Mouse (Mus musculus) left cerebral cortex, adult 2 months (tissue): ENCODE results near the gene 1700037H04Rik. TPM values are rescaled to one million over a fixed set of nuclear protein-coding genes. Genes with fewer than 3 reads are reported as not detected.
A peak's percentile ranks its signal among the peaks of the same experiment; 100 is the strongest.

Source experiments
- DNase-seq, 2 experiments: peaks; one replicate each; pipeline ENCODE4 v3.0.0; 2021 to 2022; ENCODE audit warnings: low spot score in 2 of 2, mixed read lengths in 1 of 2; ENCODE audit errors: extremely low spot score in 1 of 2
- H3K27ac ChIP-seq: fragments of 200-600 bp; 2 replicates; pipeline ENCODE4 v1.8.1; 2022
- H3K4me3 ChIP-seq: fragments of 200-600 bp; 2 replicates; pipeline ENCODE4 v1.8.1; 2022
- CTCF ChIP-seq: fragments of 200-600 bp; IDR thresholded peaks from 2 replicates; pipeline ENCODE4 v1.8.1; 2022; ENCODE audit warnings: antibody characterized with exemption, mild to moderate bottlenecking, moderate library complexity
- intact Hi-C: fragments of 180-260 bp; cut with DNase I; formaldehyde crosslinking; loops from one replicate; pipeline ENCODE4 v1.15.1; 2025
- total RNA-seq, 2 experiments: library from RNA; stranded (reverse); gene quantifications; 2 replicates each; pipeline ENCODE4 v1.2.3; 2021

Gene 1700037H04Rik
- total RNA-seq, 2 experiments from 2014 or later = 63.7 to 76.7 TPM

DNA sequence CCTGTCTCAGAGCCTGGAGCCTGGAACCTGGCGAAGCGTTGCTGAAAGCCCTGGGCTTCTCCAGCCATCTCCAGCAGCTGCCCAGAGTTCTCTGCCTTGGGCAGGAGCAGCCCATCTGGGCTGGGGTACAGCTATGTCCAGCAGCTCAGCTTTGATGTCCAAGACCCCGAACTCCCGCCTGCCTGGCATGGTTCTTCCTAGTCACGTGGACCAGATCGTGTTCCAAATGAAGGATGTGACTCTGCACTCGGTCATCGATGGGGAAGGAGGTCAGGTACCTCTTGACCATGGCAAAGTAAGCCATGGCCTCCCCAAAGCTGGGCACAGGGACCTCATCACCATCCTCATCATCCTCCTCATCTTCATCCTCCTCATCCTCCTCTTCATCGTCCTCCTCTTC, 18.1 kb upstream of the 1700037H04Rik start:
- intact Hi-C loops = loop anchor here (5.0 kb wide), 1 partner anchor 34 kb away; no protein-coding TSS in a partner anchor
- DNase-seq = no peak
- Histone ChIP-seq H3K27ac (peak overlapping the region; percentile 15; the same call in 1 of the 2 replicates), H3K4me3 (peak overlapping the region; percentile 80)
- no peak for TF ChIP-seq CTCF

DNA sequence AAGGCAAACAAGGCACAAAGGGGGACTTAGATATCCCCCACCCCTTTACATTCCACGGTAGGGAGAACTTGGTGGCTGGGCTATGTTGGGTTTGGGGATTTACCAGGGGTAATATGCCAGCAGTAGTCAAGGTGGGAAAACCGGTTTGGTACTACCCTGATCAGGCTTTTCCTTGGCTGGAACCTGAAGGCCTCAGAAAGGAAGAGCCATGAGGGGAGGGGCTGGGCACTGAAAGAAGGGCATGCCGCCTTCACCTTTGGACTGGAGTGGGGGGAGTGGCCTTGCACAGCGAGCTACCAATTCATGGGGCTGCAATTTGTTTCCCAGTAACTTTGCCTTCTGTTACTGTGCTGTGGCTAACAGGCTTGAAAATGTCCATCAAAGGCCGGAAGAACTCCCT, 16.6 kb upstream of the 1700037H04Rik start:
- intact Hi-C loops = loop anchor here (5.0 kb wide), 1 partner anchor 36 kb away; no protein-coding TSS in a partner anchor
- no peak overlapping the region for H3K27ac ChIP-seq
- no peak for DNase-seq
- H3K4me3 ChIP-seq = no peak overlapping the region
- no peak for TF ChIP-seq CTCF

DNA sequence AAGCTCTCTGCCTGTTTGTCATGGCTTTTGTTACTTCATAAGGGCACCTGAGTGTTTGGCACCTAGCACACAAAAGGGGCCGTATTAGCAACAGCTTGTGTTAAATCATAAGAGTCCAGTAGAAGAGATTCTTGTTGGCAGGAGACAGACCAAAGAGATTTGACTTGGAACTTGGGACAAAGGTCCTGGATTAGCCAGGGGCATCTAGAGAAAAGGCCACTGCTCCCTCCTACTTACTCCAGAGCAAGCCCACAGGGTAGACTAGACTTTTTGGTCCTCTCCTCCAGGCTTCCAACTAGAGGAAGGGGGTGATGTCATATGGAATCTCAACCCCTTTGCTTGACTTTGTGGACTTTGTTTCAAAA, 16.0 kb upstream of the 1700037H04Rik start:
- Histone ChIP-seq H3K4me3 (no peak overlapping the region), H3K27ac (no peak overlapping the region)
- no peak for TF ChIP-seq CTCF
- intact Hi-C loops = loop anchor here (5.0 kb wide), 1 partner anchor 36 kb away; no protein-coding TSS in a partner anchor
- DNase-seq = no peak

DNA sequence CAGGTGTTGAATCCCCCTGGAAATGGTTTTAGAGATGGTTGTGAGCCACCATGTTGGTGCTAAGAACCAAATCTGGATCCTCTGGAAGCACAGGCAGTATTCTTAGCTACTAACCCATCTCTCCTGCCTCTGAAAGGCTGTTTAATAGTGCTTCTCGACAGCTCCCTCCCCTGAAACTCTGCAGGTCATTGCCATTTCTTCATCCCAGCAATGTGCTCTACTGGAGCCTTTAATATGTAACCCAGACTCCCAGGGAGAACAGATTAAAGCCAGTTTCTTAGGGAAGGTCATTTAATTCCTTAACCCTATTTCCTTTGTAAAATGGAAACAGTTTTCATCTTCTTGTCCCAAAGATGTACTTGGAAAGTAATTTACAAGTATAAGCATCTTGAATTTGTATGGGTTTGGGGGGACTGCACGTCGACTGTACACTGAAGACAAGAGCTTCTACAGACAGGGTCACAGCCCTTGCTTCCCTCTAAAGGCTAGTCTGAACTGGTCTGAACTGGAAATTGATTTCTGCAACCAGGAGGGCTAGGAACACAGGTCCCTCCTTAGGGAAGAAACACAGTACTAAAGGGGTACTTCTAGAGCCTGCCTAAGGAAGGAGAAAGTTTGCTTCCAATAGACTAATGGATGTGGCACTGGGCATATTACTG, 15.5 kb upstream of the 1700037H04Rik start:
- Histone ChIP-seq H3K4me3 (no peak overlapping the region), H3K27ac (no peak overlapping the region)
- TF ChIP-seq CTCF = no peak
- intact Hi-C loops = loop anchor here (5.0 kb wide), 1 partner anchor 37 kb away; no protein-coding TSS in a partner anchor
- no peak for DNase-seq

DNA sequence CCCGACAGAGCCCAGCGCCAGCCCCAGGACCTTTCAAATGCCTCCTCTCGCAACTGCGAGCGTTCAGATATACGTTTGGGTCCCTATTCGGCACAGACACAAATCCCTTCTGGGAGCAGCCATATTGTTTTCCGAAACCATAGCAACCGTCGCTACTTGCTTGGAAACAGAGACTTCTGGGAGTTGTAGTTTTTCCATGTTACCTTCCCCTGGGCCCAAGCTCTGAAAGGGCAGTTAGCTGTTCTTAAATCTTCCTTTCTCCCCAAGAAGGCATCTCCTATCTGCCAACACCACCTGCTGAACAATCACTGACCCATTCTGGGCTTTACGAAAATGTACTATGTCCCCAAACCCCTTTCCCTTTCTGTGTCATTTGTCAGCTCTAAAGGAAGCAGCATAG, 14.8 kb upstream of the 1700037H04Rik start:
- peak; percentile 49 to 54 for DNase-seq
- H3K27ac ChIP-seq = peak overlapping the region; percentile 63; the same call in 1 of the 2 replicates
- H3K4me3 ChIP-seq = peak overlapping the region; percentile 64
- intact Hi-C loops = loop anchor here (5.0 kb wide), 1 partner anchor 38 kb away; no protein-coding TSS in a partner anchor
- TF ChIP-seq CTCF = no peak

DNA sequence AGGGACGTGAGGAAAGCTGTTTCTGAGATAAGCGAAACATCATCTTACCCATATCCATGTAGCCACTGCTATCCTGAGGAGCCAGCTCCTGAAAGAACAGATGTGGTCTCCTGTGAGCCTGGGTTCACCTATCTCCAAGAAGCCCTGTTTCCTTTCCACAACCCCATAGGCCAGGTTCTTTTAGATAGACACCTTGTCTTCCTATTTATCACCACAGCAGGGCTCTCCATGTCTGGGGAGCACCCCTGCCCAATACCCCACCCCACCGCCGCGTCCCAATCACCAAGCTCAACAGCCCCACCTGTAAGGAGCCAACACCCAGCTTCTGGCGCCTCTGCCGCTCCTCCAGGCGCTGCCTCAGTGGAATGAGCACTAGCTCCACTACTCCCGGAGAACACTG, 12.4 kb upstream of the 1700037H04Rik start:
- intact Hi-C loops = no loop called here
- no peak overlapping the region for H3K4me3 ChIP-seq
- no peak overlapping the region for H3K27ac ChIP-seq
- no peak for DNase-seq
- TF ChIP-seq CTCF = no peak

DNA sequence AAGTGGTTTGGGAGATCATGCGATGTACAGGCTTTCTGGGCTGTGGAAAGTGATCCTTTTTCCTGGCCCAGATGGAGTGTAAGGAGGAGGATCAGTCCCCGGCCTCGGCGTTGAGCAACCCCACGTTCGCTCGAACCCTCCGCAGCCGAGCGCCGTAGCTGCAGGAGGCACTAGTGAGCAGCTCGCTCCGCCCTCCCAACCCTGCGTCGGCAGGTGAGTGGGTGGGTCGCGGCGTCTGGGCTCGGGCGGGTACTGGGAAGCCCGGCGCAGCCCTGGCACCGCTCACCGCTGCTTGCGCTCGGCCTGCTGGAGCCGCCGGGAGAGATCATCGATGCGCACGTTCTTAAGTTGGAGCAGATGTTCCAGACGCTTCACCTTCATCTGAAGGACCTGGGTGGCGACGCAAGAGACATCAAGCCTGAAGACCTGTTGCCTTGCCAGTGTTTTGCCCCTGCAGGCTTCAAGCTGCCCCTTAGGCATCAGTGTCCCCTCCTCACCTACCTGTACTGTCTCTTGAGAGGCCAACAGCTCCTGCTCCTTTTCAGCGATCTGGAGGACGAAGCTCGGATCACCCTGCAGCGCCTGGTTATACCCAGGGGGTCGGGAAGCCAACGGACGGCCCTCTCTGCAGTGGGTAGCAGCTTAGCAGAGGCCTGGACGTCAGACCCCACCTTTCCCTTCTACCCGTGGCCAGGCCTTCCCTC, 11.7 kb upstream of the 1700037H04Rik start:
- peak overlapping the region; percentile 61 for H3K27ac ChIP-seq
- DNase-seq = peak; percentile 78 to 79
- TF ChIP-seq CTCF = peak; percentile 43
- H3K4me3 ChIP-seq = peak overlapping the region; percentile 32
- intact Hi-C loops = no loop called here

DNA sequence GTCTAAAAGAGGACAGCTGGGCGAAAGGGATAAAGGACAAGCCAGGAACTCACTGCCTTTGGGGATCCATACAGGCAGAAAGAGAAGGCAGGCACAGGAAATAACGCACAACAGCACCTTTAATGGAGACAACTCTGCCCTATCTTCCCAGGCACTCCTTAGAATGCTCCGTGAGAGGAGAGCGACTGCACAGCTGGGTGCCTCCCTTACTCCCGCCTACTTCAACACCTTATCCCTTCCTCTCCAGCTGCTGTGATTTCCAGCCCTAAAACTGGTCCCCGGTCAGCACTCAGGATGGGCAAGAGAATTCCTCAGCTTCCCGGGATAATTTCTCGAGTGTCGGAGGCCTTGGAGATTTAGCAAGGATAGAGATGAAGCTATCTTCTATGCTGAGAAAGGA, 11.1 kb upstream of the 1700037H04Rik start:
- Histone ChIP-seq H3K27ac (peak overlapping the region; percentile 61), H3K4me3 (peak overlapping the region; percentile 32)
- no peak for DNase-seq
- intact Hi-C loops = no loop called here
- no peak for TF ChIP-seq CTCF

DNA sequence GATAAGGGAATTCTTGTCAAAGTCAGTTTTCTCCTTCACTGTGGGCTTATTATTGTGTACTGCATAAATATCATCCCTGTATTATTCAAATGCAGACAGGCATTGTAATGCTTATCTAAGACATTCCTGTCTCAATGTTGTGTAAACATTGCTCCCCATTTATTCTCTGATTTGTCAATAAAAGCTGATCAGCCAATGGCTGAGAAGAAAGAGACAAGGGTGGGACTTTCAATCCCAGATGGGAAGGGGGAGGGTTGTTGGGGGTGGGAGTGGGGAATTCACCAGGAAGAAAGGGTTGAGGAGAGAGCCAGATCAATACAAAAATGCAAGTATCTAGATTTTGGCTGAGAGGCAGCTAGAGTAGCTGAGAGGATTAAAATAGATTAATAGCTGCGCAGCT, 9.0 kb upstream of the 1700037H04Rik start:
- TF ChIP-seq CTCF = no peak
- no peak overlapping the region for H3K27ac ChIP-seq
- intact Hi-C loops = no loop called here
- DNase-seq = no peak
- H3K4me3 ChIP-seq = no peak overlapping the region

DNA sequence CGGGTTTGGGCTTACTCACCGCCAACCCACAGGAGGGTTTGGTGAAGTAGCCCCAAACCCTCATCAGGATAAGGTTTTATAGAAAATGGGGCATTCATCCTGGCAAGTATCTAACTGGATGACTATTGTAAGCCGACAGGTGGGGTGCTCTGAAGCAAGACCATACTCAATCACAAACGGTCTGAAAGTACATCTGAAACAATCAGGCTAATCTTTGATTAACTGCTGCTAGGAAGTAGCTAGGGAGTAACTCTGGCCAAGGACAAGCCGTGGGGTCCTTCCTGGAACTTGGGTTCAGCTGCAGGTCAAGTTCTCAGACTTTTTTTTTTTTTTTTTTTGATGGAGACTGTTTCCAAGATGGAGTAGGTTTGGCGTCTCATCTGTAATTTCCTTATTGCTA, 8.1 kb upstream of the 1700037H04Rik start:
- no peak overlapping the region for H3K27ac ChIP-seq
- no peak for TF ChIP-seq CTCF
- DNase-seq = no peak

DNA sequence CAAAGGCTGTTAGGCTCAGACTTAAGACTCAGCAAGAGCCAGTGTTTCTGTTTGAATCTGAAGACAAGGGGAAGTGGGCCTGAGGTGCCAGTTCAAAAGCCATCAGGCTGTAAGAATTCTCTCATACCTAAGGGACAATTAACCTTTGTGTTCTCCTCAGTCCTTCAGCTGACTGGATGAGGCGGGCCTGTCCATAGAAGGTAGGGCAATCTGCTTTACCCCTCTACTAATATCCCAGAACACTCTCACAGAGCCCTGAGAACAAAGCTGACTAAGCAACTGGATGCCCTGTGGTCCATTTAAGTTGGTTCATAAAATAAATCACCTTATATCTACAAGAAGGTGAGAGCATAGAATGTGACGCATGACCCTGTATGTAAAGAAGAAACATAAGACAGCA, 6.3 kb upstream of the 1700037H04Rik start:
- no peak for TF ChIP-seq CTCF
- intact Hi-C loops = no loop called here
- H3K4me3 ChIP-seq = no peak overlapping the region
- no peak for DNase-seq
- H3K27ac ChIP-seq = no peak overlapping the region

More for the DNA sequence above, 8.1 kb upstream of the 1700037H04Rik start:
- intact Hi-C loops = no loop called here
- H3K4me3 ChIP-seq = no peak overlapping the region

DNA sequence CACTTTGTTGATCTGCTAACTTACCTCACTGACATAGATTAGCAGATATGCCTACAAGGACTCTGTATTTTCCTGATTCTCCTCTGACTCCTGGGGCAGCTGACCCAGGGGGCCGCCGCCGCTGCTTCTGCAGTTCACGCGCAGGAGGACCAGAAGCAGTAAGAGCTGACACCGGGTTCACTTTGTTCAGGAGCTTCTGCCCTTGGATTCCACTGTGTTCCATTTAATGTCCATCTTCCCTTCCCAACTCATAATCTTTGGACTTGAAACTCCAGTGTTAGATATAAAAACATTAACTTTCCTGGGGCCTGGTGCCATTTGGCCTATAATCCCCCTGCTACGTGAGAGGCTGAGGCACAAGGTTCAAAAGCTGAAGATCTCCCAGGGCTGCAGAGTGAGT, 4.0 kb upstream of the 1700037H04Rik start:
- Histone ChIP-seq H3K27ac (no peak overlapping the region), H3K4me3 (no peak overlapping the region)
- intact Hi-C loops = loop anchor here (5.0 kb wide), 3 partner anchors 98 to 122 kb away; partner anchors contain the start of genes Gfra4 and Pank2
- no peak for TF ChIP-seq CTCF
- DNase-seq = no peak
